Mouse (Mus musculus) forebrain, embryonic 15.5 days (tissue): Measurements from ENCODE around the gene Sez6. TPM values are rescaled to one million over a fixed set of nuclear protein-coding genes. Genes with fewer than 3 reads are reported as not detected.

ENCODE experiments used
- ATAC-seq: fragments of 200-750 bp; cut with Nextera tagmentation; replicated peaks from 2 replicates; pipeline ENCODE4 v1.8.0; 2017; ENCODE audit warnings: mild to moderate bottlenecking, moderate TSS enrichment, moderate library complexity
- H3K27ac ChIP-seq: fragments of 300-500 bp; sonication (generic); replicated peaks from 2 replicates; pipeline ENCODE4 v1.5.1; 2015; ENCODE audit warnings: mild to moderate bottlenecking, inconsistent platforms
- H3K27me3 ChIP-seq: fragments of 300-500 bp; sonication (generic); 2 replicates; pipeline ENCODE4 v1.6.1; 2015; ENCODE audit warnings: inconsistent platforms
- H3K36me3 ChIP-seq: fragments of 300-500 bp; sonication (generic); 2 replicates; pipeline ENCODE4 v1.6.1; 2015; ENCODE audit warnings: mild to moderate bottlenecking, inconsistent platforms
- H3K4me1 ChIP-seq: fragments of 300-500 bp; sonication (generic); 2 replicates; pipeline ENCODE4 v1.6.1; 2015; ENCODE audit warnings: inconsistent platforms
- H3K4me2 ChIP-seq: fragments of 300-500 bp; sonication (generic); replicated peaks from 2 replicates; pipeline ENCODE4 v1.6.1; 2015; ENCODE audit warnings: mild to moderate bottlenecking, inconsistent platforms
- H3K4me3 ChIP-seq: fragments of 300-500 bp; sonication (generic); 2 replicates; pipeline ENCODE4 v1.5.1; 2015; ENCODE audit warnings: mild to moderate bottlenecking, inconsistent platforms
- H3K9ac ChIP-seq: fragments of 300-500 bp; sonication (generic); replicated peaks from 2 replicates; pipeline ENCODE4 v1.6.1; 2015; ENCODE audit warnings: mild to moderate bottlenecking, inconsistent platforms
- H3K9me3 ChIP-seq: fragments of 300-500 bp; sonication (generic); 2 replicates; pipeline ENCODE4 v1.6.1; 2016; ENCODE audit warnings: inconsistent platforms
- WGBS: fragments of 180-500 bp; shearing (Covaris S2); methylation state at CpG from one replicate; pipeline ENCODE4 v1.1.7; 2015; ENCODE audit warnings: mixed read lengths; 5-methylcytosine and 5-hydroxymethylcytosine counted together
- polyA plus RNA-seq: library from polyadenylated mRNA; unstranded; fragments of >200 nt; fragmentation: Nextera tagmentation; extraction: Ambion mirVana; gene quantifications from 2 replicates; pipeline ENCODE4 v1.2.1, GENCODE M21; 2015

Sez6 gene
- 243 and 249 TPM in 2 replicates for polyA plus RNA-seq

GRCm38 (mm10) chr11:77930751-77931540 is at the start of gene Sez6:
Gene Sez6 (plus strand): TSS chr11:77930800.
- Histone ChIP-seq H3K4me3 (peak within 1 kb of the TSS; percentile 88), H3K4me2 (peak within 1 kb of the TSS; percentile 58), H3K4me1 (peaks cover 73% of the 10 kb centered on the region), H3K9me3 (no peaks in the 10 kb centered on the region), H3K9ac (peak within 1 kb of the TSS; percentile 96), H3K27me3 (no peaks in the 10 kb centered on the region), H3K27ac (peak within 1 kb of the TSS; percentile 93), H3K36me3 (no peaks in the 10 kb centered on the region)
- under 1% methylated on average over 91 of the region's 94 CpGs for WGBS
- ATAC-seq = peak; percentile 78

GRCm38 (mm10) chr11:77884524-77885245 is 45.9 kb upstream of the Sez6 start:
- 50% methylated on average over 10 of the region's 10 CpGs for WGBS
- no peaks in the 10 kb centered on the region for H3K9me3 ChIP-seq
- H3K36me3 ChIP-seq = no peaks in the 10 kb centered on the region
- H3K9ac ChIP-seq = no peak overlapping the region
- H3K4me3 ChIP-seq = no peak overlapping the region
- no peaks in the 10 kb centered on the region for H3K27me3 ChIP-seq
- peaks cover 58% of the 10 kb centered on the region for H3K4me1 ChIP-seq
- H3K4me2 ChIP-seq = no peak overlapping the region
- no peak for ATAC-seq
- peak overlapping the region; percentile 88; the same call in 1 of the 2 replicates for H3K27ac ChIP-seq

GRCm38 (mm10) chr11:77885246-77885575 is 45.4 kb upstream of the Sez6 start:
- H3K9ac ChIP-seq = no peak overlapping the region
- H3K4me2 ChIP-seq = no peak overlapping the region
- H3K36me3 ChIP-seq = no peaks in the 10 kb centered on the region

GRCm38 (mm10) chr11:77887373-77887960 is 43.1 kb upstream of the Sez6 start:
- H3K27me3 ChIP-seq = no peaks in the 10 kb centered on the region
- no peak overlapping the region for H3K4me3 ChIP-seq
- H3K4me1 ChIP-seq = peaks cover 70% of the 10 kb centered on the region
- H3K9me3 ChIP-seq = no peaks in the 10 kb centered on the region
- H3K36me3 ChIP-seq = no peaks in the 10 kb centered on the region
- 26% methylated on average over 17 of the region's 17 CpGs for WGBS
- H3K9ac ChIP-seq = peak overlapping the region; percentile 14; the same call in 1 of the 2 replicates
- H3K4me2 ChIP-seq = no peak overlapping the region
- peak overlapping the region; percentile 88 for H3K27ac ChIP-seq
- ATAC-seq = peak; percentile 70

More at GRCm38 (mm10) chr11:77885246-77885575, 45.4 kb upstream of the Sez6 start:
- Histone ChIP-seq H3K27ac (peak overlapping the region; percentile 88), H3K4me3 (no peak overlapping the region), H3K27me3 (no peaks in the 10 kb centered on the region), H3K9me3 (no peaks in the 10 kb centered on the region), H3K4me1 (peaks cover 56% of the 10 kb centered on the region)
- ATAC-seq = no peak
- WGBS = 33% methylated on average over 8 of the region's 8 CpGs

DNA sequence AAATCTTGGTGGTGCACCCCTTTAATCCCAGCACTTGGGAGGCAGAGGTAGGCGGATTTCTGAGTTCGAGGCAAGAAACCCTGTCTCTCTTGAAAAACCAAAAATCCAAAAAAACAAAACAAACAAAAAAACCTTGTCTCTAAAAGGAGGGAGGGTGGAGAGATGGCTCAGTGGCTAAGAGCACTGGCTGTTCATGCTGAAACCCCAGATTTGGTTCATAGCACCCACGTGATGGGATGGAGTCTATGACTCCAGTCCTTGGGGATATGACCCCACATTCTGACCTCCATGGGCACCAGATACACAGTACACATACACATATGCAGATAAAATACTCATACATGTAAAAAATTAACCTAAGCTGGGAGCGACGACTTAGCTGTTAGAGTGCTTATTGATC is 41.8 kb upstream of the Sez6 start:
- Histone ChIP-seq H3K9me3 (no peaks in the 10 kb centered on the region), H3K4me2 (no peak overlapping the region), H3K9ac (no peak overlapping the region), H3K4me1 (peaks cover 84% of the 10 kb centered on the region), H3K36me3 (no peaks in the 10 kb centered on the region), H3K4me3 (no peak overlapping the region), H3K27ac (peak overlapping the region; percentile 88), H3K27me3 (no peaks in the 10 kb centered on the region)
- ATAC-seq = no peak
- 91% methylated on average over 5 of the region's 5 CpGs for WGBS

DNA sequence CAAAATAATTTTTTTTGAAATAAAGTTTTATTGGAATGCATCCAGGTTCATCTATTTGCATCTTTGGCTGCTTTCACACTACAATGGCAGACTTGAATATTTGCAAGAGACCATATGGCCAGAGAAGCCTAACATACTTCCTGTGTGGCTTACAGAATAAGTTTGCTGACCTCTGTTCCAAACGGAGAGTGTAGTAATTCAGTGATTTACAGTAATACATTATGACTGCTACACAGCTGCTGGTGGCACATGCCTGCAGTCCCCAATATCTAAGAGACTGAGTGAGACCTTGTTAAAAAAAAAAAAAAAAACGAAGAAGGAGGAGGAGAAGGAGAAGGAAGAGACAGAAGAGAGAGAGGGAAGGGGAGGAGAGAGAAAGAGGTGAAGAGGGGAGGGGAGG is 41.1 kb upstream of the Sez6 start:
- Histone ChIP-seq H3K9ac (no peak overlapping the region), H3K9me3 (no peaks in the 10 kb centered on the region), H3K27me3 (no peaks in the 10 kb centered on the region), H3K4me2 (no peak overlapping the region), H3K4me1 (peaks cover 90% of the 10 kb centered on the region), H3K36me3 (no peaks in the 10 kb centered on the region), H3K4me3 (no peak overlapping the region), H3K27ac (no peak overlapping the region; the same call in 1 of the 2 replicates)
- 25% methylated on average over 1 of the region's 2 CpGs for WGBS
- no peak for ATAC-seq

GRCm38 (mm10) chr11:77890648-77891258 is 39.8 kb upstream of the Sez6 start:
- ATAC-seq = no peak
- H3K27me3 ChIP-seq = no peaks in the 10 kb centered on the region
- H3K9ac ChIP-seq = 0 out of 2 replicates have a peak overlapping the region, but pooled peaks have one; percentile 0
- WGBS = 14% methylated on average over 2 of the region's 2 CpGs
- peaks cover 94% of the 10 kb centered on the region for H3K4me1 ChIP-seq
- H3K4me3 ChIP-seq = no peak overlapping the region
- no peak overlapping the region for H3K4me2 ChIP-seq
- H3K27ac ChIP-seq = peak overlapping the region; percentile 63
- no peaks in the 10 kb centered on the region for H3K9me3 ChIP-seq
- H3K36me3 ChIP-seq = no peaks in the 10 kb centered on the region

DNA sequence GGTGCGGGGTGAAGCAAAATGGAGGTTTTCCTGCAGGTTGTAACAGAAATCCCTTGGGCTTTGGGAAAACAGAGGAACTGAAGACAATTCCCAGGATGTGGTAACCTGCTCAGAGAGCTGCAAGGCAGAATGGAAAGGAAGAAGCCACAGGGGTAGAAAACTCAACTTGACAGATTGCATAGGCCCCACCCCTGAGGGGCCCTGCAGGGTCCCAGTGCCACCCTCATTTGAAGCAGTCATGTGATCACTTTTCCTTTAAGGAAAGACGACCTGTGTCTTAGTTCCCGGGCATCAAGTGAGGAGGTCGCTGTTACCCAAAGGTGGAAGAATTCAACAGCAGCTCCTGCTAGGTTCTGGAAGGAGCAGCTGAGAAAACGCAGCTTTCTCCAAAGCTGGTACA is 37.7 kb upstream of the Sez6 start:
- no peak for ATAC-seq
- Histone ChIP-seq H3K4me1 (peaks cover 94% of the 10 kb centered on the region), H3K27me3 (no peaks in the 10 kb centered on the region), H3K27ac (peak overlapping the region; percentile 96), H3K9ac (peak overlapping the region; percentile 7; the same call in 1 of the 2 replicates), H3K4me2 (peak overlapping the region; percentile 22), H3K4me3 (peak overlapping the region; percentile 13), H3K36me3 (no peaks in the 10 kb centered on the region), H3K9me3 (no peaks in the 10 kb centered on the region)
- WGBS = 5% methylated on average over 5 of the region's 5 CpGs

DNA sequence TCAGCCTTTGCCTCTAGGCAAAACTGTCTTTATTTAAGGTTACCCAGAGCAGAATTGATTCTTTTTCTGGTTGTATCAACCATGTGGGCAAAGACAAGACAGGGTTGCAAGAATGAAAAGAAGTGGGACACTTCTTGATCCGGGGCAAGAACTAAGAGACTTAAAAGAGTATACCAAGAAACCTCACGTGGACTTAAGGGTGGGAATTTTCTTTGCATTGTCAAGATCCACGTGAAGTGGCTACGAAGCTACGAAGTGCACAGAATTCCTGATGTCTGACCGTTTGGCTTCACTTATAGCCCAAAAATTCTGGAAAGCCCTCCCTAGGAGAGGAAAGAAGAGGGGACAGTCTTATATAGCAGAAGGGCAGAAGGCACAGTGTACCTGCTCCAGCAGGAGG is 37.3 kb upstream of the Sez6 start:
- ATAC-seq = no peak
- Histone ChIP-seq H3K4me3 (peak overlapping the region; percentile 13; the same call in 1 of the 2 replicates), H3K9ac (peak overlapping the region; percentile 7; the same call in 1 of the 2 replicates), H3K4me1 (peaks cover 94% of the 10 kb centered on the region), H3K27me3 (no peaks in the 10 kb centered on the region), H3K9me3 (no peaks in the 10 kb centered on the region), H3K27ac (peak overlapping the region; percentile 96), H3K4me2 (peak overlapping the region; percentile 22), H3K36me3 (no peaks in the 10 kb centered on the region)
- WGBS = 9% methylated on average over 6 of the region's 6 CpGs

DNA sequence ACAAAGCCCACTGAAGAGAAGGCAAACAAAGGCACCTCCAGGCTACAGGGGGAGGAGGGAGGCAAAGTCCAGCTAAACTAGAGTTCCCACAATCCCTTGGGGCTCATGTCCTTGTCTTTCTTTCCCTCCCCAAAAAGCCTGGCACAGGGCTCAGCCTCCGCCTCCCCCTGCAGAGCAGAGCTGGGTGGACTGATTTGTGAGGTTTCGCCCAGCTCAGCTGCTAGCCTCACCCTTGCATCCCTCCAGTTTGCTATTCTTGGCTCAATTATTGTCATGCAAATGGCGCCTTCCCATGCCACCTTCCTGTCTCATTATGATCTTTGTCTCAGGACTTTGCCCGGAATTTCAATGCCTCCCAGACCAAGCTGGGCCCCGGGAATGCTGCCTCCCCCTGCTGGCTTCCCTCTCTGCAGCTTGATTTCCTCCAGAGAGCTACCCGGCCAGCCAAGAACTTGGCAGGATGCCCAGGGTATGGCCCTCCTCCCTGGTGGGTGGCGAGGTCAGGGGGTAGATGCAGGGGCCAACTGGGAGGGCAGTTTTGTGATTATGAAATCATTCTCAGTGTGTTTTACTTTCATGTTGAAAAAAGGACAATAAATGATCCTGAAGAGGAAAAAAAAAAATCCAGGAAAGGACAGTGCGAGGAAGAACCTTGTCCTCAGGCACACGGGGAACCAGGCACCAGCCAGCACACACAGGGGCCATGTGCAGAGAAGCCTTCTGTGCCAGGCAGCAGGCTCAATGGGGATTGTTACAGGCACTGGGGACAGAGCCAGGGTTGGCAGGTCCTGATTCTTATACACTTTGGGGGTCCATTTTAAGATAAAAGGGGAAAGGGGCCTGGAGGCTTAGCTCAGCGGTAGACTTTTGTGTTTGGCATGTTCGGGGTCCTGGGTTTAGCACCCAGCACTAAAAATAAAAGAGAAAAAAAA is 36.5 kb upstream of the Sez6 start, which contains the start of gene Pipox:
TSS of gene Pipox (minus strand) at position 310 of the 932 bp plus-strand sequence.
- Histone ChIP-seq H3K36me3 (no peaks in the 10 kb centered on the region), H3K4me2 (peak within 1 kb of the TSS; percentile 22), H3K9me3 (no peaks in the 10 kb centered on the region), H3K27me3 (no peaks in the 10 kb centered on the region), H3K4me1 (peaks cover 93% of the 10 kb centered on the region), H3K9ac (peak within 1 kb of the TSS; percentile 7; the same call in 1 of the 2 replicates), H3K27ac (peak within 1 kb of the TSS; percentile 96), H3K4me3 (peak within 1 kb of the TSS; percentile 13; the same call in 1 of the 2 replicates)
- ATAC-seq = peak; percentile 87
- WGBS = 2% methylated on average over 11 of the region's 11 CpGs

DNA sequence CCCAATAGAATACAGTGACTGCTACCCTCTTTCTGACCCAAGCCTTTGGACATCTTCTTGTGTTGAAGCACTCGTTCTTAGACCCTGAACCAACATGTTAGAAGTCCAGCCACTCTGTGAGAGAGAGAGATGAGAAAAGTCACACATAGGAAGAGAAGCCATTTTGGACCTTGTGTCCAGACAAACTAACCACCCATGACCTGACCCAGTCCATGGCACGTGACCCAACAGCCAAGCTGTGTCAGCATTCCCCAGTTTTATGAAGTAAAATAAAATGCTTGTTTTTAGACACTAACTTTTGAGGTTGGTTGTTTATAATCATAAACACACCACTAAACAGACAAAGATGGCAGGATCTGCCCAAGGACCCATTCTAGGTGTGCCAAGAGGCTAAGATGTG is 35.6 kb upstream of the Sez6 start:
- Histone ChIP-seq H3K27ac (peak overlapping the region; percentile 96), H3K9ac (no peak overlapping the region), H3K36me3 (no peaks in the 10 kb centered on the region), H3K4me2 (no peak overlapping the region), H3K4me3 (no peak overlapping the region), H3K9me3 (no peaks in the 10 kb centered on the region), H3K4me1 (peaks cover 87% of the 10 kb centered on the region), H3K27me3 (no peaks in the 10 kb centered on the region)
- 43% methylated on average over 2 of the region's 2 CpGs for WGBS
- ATAC-seq = no peak
